Mouse (Mus musculus) MEL (cell line): Measurements from ENCODE around the gene Proser3. TPM values are rescaled to one million over a fixed set of nuclear protein-coding genes. Genes with fewer than 3 reads are reported as not detected.

Experiments used
- DNase-seq: peaks from one replicate; pipeline ENCODE4 v3.0.0; 2011; ENCODE audit warnings: low read depth, low spot score
- H3K27ac ChIP-seq: 2 replicates; pipeline ENCODE4 v1.5.1; 2012; ENCODE audit warnings: low read depth, mild to moderate bottlenecking, control low read depth, low read length, moderate library complexity; ENCODE audit not compliant: control insufficient read depth
- H3K27me3 ChIP-seq, 2 experiments: fragments of 150-350 bp in 1 of 2; sonication (generic) in 1 of 2; 2 replicates each; pipeline ENCODE4 v1.6.1; 2012; ENCODE audit warnings: low read length in 2 of 2, mild to moderate bottlenecking in 2 of 2, improper control_type of control experiment in 1 of 2, moderate library complexity in 1 of 2; ENCODE audit not compliant: insufficient read depth in 2 of 2, control insufficient read depth in 1 of 2
- H3K36me3 ChIP-seq, 2 experiments: 2 replicates each; pipeline ENCODE4 v1.6.1; 2012 to 2014; ENCODE audit warnings: low read length in 2 of 2, improper control_type of control experiment in 1 of 2, inconsistent platforms in 1 of 2, mild to moderate bottlenecking in 1 of 2; ENCODE audit not compliant: insufficient read depth in 2 of 2, control insufficient read depth in 1 of 2
- H3K4me1 ChIP-seq, 2 experiments: fragments of 150-350 bp in 1 of 2; sonication (generic) in 1 of 2; 2 replicates each; pipeline ENCODE4 v1.6.1; 2012; ENCODE audit warnings: low read length in 2 of 2, improper control_type of control experiment in 1 of 2, mild to moderate bottlenecking in 1 of 2; ENCODE audit not compliant: insufficient read depth in 2 of 2, control insufficient read depth in 1 of 2
- H3K4me3 ChIP-seq, 2 experiments: fragments of 150-350 bp in 1 of 2; sonication (generic) in 1 of 2; 2 replicates each; pipeline ENCODE4 v1.5.1; 2012; ENCODE audit warnings: low read depth in 2 of 2, low read length in 2 of 2, mild to moderate bottlenecking in 2 of 2, moderate library complexity in 2 of 2, control low read depth in 1 of 2, improper control_type of control experiment in 1 of 2; ENCODE audit not compliant: control insufficient read depth in 1 of 2, insufficient read depth in 1 of 2
- H3K79me2 ChIP-seq: 2 replicates; pipeline ENCODE4 v1.6.1; 2012; ENCODE audit warnings: mild to moderate bottlenecking, low read length, moderate library complexity; ENCODE audit not compliant: control insufficient read depth, poor library complexity, insufficient read depth
- H3K9ac ChIP-seq: 2 replicates; pipeline ENCODE4 v1.6.1; 2012; ENCODE audit warnings: low read depth, mild to moderate bottlenecking, control low read depth, low read length, moderate library complexity; ENCODE audit not compliant: control insufficient read depth, poor library complexity, severe bottlenecking
- H3K9me3 ChIP-seq: fragments of 150-350 bp; sonication (generic); replicated peaks from 2 replicates; pipeline ENCODE4 v1.6.1; 2012; ENCODE audit warnings: mild to moderate bottlenecking, low read length, improper control_type of control experiment, moderate library complexity; ENCODE audit not compliant: insufficient read depth
- BHLHE40 ChIP-seq: IDR thresholded peaks from 2 replicates; pipeline ENCODE4 v1.6.1; 2012; ENCODE audit warnings: low read depth, mild to moderate bottlenecking, inconsistent platforms, low read length, improper control_type of control experiment, borderline replicate concordance
- CHD1 ChIP-seq: IDR thresholded peaks from 2 replicates; pipeline ENCODE4 v1.6.1; 2012; ENCODE audit warnings: low read depth, mild to moderate bottlenecking, inconsistent platforms, low read length, improper control_type of control experiment
- CHD2 ChIP-seq: IDR thresholded peaks from 2 replicates; pipeline ENCODE4 v1.6.1; 2011; ENCODE audit warnings: low read length, improper control_type of control experiment
- CTCF ChIP-seq, 3 experiments: IDR thresholded peaks in 2 of 3; conservative IDR thresholded peaks in 1 of 3; 2 replicates each; pipeline ENCODE4 v1.5.1; 2011 to 2012; ENCODE audit warnings: low read length in 3 of 3, low read depth in 2 of 3, mild to moderate bottlenecking in 2 of 3, improper control_type of control experiment in 1 of 3, inconsistent platforms in 1 of 3, mixed read lengths in 1 of 3, moderate library complexity in 1 of 3; ENCODE audit not compliant: control insufficient read depth in 1 of 3, insufficient read depth in 1 of 3, poor library complexity in 1 of 3, severe bottlenecking in 1 of 3
- ELF1 ChIP-seq: IDR thresholded peaks from 2 replicates; pipeline ENCODE4 v1.6.1; 2014; ENCODE audit warnings: low read depth, mild to moderate bottlenecking, inconsistent platforms, low read length, improper control_type of control experiment, moderate library complexity
- EP300 ChIP-seq, 2 experiments: IDR thresholded peaks; 2 replicates each; pipeline ENCODE4 v1.6.1; 2011; ENCODE audit warnings: improper control_type of control experiment in 2 of 2, low read length in 2 of 2, low read depth in 1 of 2, mild to moderate bottlenecking in 1 of 2
- GABPA ChIP-seq: IDR thresholded peaks from 2 replicates; pipeline ENCODE4 v1.6.1; 2012; ENCODE audit warnings: low read depth, mild to moderate bottlenecking, inconsistent platforms, low read length, improper control_type of control experiment, moderate library complexity
- GATA1 ChIP-seq: IDR thresholded peaks from 2 replicates; pipeline ENCODE4 v1.6.1; 2011; ENCODE audit warnings: low read depth, low read length, improper control_type of control experiment
- MAFK ChIP-seq: IDR thresholded peaks from 2 replicates; pipeline ENCODE4 v1.6.1; 2011; ENCODE audit warnings: low read depth, mild to moderate bottlenecking, low read length, improper control_type of control experiment, borderline replicate concordance
- MEF2A ChIP-seq: IDR thresholded peaks from 2 replicates; pipeline ENCODE4 v1.6.1; 2014; ENCODE audit warnings: low read depth, mild to moderate bottlenecking, inconsistent platforms, low read length, improper control_type of control experiment; ENCODE audit not compliant: poor library complexity, insufficient replicate concordance, severe bottlenecking; ENCODE audit errors: extremely low read depth
- MXI1 ChIP-seq: IDR thresholded peaks from 2 replicates; pipeline ENCODE4 v1.6.1; 2011; ENCODE audit warnings: mild to moderate bottlenecking, low read depth, low read length, improper control_type of control experiment
- MYB ChIP-seq: IDR thresholded peaks from 2 replicates; pipeline ENCODE4 v1.6.1; 2011; ENCODE audit warnings: mild to moderate bottlenecking, low read depth, low read length, improper control_type of control experiment
- NELFE ChIP-seq: IDR thresholded peaks from 2 replicates; pipeline ENCODE4 v1.6.1; 2011; ENCODE audit warnings: low read depth, low read length, improper control_type of control experiment
- NRF1 ChIP-seq: IDR thresholded peaks from 2 replicates; pipeline ENCODE4 v1.6.1; 2014; ENCODE audit warnings: low read depth, mild to moderate bottlenecking, inconsistent platforms, low read length, improper control_type of control experiment, moderate library complexity; ENCODE audit not compliant: poor library complexity, insufficient read depth, severe bottlenecking
- POLR2A ChIP-seq, 2 experiments: IDR thresholded peaks; 2 replicates each; pipeline ENCODE4 v1.6.1; 2011 to 2012; ENCODE audit warnings: low read length in 2 of 2, mild to moderate bottlenecking in 2 of 2, control low read depth in 1 of 2, improper control_type of control experiment in 1 of 2, low read depth in 1 of 2, moderate library complexity in 1 of 2; ENCODE audit not compliant: control insufficient read depth in 1 of 2, insufficient read depth in 1 of 2, poor library complexity in 1 of 2
- POLR2AphosphoS2 ChIP-seq: IDR thresholded peaks from 2 replicates; pipeline ENCODE4 v1.6.1; 2011; ENCODE audit warnings: low read length, improper control_type of control experiment
- TCF12 ChIP-seq: IDR thresholded peaks from 2 replicates; pipeline ENCODE4 v1.6.1; 2014; ENCODE audit warnings: low read depth, mild to moderate bottlenecking, inconsistent platforms, low read length, improper control_type of control experiment, moderate library complexity
- USF1 ChIP-seq: IDR thresholded peaks from 2 replicates; pipeline ENCODE4 v1.6.1; 2014; ENCODE audit warnings: low read depth, mild to moderate bottlenecking, inconsistent platforms, low read length, improper control_type of control experiment, moderate library complexity
- ZC3H11A ChIP-seq: IDR thresholded peaks from 2 replicates; pipeline ENCODE4 v1.6.1; 2012; ENCODE audit warnings: low read depth, mild to moderate bottlenecking, inconsistent platforms, low read length, improper control_type of control experiment
- ZKSCAN1 ChIP-seq: IDR thresholded peaks from 2 replicates; pipeline ENCODE4 v1.6.1; 2012; ENCODE audit warnings: low read depth, mild to moderate bottlenecking, inconsistent platforms, low read length, improper control_type of control experiment, moderate library complexity
- ZNF384 ChIP-seq: IDR thresholded peaks from 2 replicates; pipeline ENCODE4 v1.6.1; 2012; ENCODE audit warnings: low read depth, mild to moderate bottlenecking, inconsistent platforms, low read length, improper control_type of control experiment
- polyA plus RNA-seq, 2 experiments: library from polyadenylated mRNA; stranded (reverse) in 1 of 2; unstranded in 1 of 2; fragments of >175 nt in 1 of 2; fragments of >200 nt in 1 of 2; gene quantifications; 2 replicates each; pipeline versions ENCODE4 v1.2.1 to v1.2.4; 2012; ENCODE audit warnings: low replicate concordance in 2 of 2, low read depth in 1 of 2; ENCODE audit not compliant: insufficient read length in 2 of 2, insufficient read depth in 1 of 2, missing spikeins in 1 of 2
- total RNA-seq: library from RNA; depleted of rRNA; stranded (reverse); fragments of 300-350 nt; gene quantifications from 2 replicates; pipeline ENCODE4 v1.2.3, GENCODE M21; 2012

The Proser3 gene
- total and polyA plus RNA-seq, 3 experiments = 2.3 to 8.9 TPM; not detected in 1

DNA sequence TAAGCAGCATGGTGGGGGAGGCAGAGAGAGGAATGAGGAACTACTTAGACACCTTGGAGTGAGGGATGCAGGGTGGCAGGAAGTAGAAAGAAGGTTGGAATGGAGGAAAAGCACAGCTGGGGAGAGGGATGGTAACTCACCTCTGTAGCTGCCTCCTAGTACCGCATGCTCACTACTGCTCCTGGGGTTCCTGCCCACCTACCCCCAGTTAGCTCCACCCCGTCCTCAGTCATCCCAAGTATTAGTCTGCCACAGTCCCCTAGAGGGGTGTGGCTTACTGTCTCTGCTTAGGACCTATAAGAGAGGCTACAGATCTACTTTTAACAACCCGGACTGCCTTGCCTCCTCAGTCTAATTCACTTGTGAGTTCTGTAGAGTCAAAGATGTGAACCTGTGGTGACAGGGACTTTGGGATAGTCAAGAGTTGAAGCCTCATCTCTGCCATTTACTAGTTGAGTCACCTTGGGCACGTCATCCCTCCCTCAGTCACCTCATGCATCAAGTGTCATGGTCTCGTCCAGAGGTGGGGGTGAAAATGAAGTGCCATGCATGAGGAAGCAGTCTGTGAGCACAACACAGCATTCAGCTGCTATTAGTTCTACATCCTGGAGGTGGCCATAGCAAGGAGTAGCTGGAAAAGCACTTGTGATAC, 40.8 kb upstream of the Proser3 start (continued):
- TF ChIP-seq USF1 = no peak
- no peak for TF ChIP-seq ZC3H11A
- no peak for TF ChIP-seq GABPA
- peak in 1 of 2 experiments; percentile 73; a peak in 2 of 4 replicates for TF ChIP-seq POLR2A (IDR thresholded peaks at IDR 0.05; ENCODE audit: control insufficient read depth in 1 of 2, insufficient read depth in 1 of 2, low read depth in 1 of 2, low read length in 2 of 2, poor library complexity in 1 of 2)
- TF ChIP-seq MYB = no peak
- TF ChIP-seq MEF2A = no peak
- no peak for TF ChIP-seq TCF12
- no peak for TF ChIP-seq CHD2
- TF ChIP-seq ZKSCAN1 = no peak
- TF ChIP-seq POLR2AphosphoS2 = no peak
- TF ChIP-seq NELFE = peak; percentile 49

- no peak for TF ChIP-seq MAFK
- TF ChIP-seq MYB = no peak
- no peak for TF ChIP-seq TCF12
- no peak for TF ChIP-seq MXI1
- no peak for TF ChIP-seq GABPA
- no peak for TF ChIP-seq ZKSCAN1
- TF ChIP-seq BHLHE40 = no peak
- TF ChIP-seq NELFE = no peak
- no peak for TF ChIP-seq USF1
- TF ChIP-seq EP300 (IDR thresholded peaks at IDR 0.05; ENCODE audit: low read depth in 1 of 2, low read length in 2 of 2) = no peak
- TF ChIP-seq CHD2 = no peak
- no peak for TF ChIP-seq CTCF (IDR thresholded peaks at IDR 0.05 in 2 of 3, conservative IDR thresholded peaks at IDR 0.05 in 1 of 3; ENCODE audit: control insufficient read depth in 1 of 3, insufficient read depth in 1 of 3, low read depth in 2 of 3, low read length in 3 of 3, poor library complexity in 1 of 3, severe bottlenecking in 1 of 3)
- no peak for TF ChIP-seq ZNF384
- TF ChIP-seq CHD1 = no peak
- TF ChIP-seq ELF1 = no peak
- TF ChIP-seq MEF2A = no peak
- TF ChIP-seq GATA1 = no peak
- no peak for TF ChIP-seq NRF1
- TF ChIP-seq, all 39 proteins: peak for 0
- Histone ChIP-seq H3K9me3 (no peaks in the 10 kb centered on the region), H3K27ac (peak overlapping the region; percentile 84), H3K4me1 (peaks cover 10 to 38% of the 10 kb centered on the region in 2 experiments; a peak in 3 of 4 replicates), H3K4me3 (no peak overlapping the region; a peak in 1 of 4 replicates), H3K79me2 (peaks cover 29% of the 10 kb centered on the region), H3K9ac (peak overlapping the region; percentile 49), H3K36me3 (peaks cover 0 to 16% of the 10 kb centered on the region in 2 experiments; a peak in 2 of 4 replicates), H3K27me3 (no peaks in the 10 kb centered on the region)
- DNase-seq = no peak
Observed at GRCm38 (mm10) chr7:30591605-30591951, 39.5 kb upstream of the Proser3 start.
